Mouse (Mus musculus): ENCODE measurements around the gene Hist1h2ad.
"Not testable (repeated sequence)": the region's sequence is repeated elsewhere in the genome, so short reads cannot be mapped to it uniquely, and the experiment has no call there.

Hist1h2ad gene

DNA sequence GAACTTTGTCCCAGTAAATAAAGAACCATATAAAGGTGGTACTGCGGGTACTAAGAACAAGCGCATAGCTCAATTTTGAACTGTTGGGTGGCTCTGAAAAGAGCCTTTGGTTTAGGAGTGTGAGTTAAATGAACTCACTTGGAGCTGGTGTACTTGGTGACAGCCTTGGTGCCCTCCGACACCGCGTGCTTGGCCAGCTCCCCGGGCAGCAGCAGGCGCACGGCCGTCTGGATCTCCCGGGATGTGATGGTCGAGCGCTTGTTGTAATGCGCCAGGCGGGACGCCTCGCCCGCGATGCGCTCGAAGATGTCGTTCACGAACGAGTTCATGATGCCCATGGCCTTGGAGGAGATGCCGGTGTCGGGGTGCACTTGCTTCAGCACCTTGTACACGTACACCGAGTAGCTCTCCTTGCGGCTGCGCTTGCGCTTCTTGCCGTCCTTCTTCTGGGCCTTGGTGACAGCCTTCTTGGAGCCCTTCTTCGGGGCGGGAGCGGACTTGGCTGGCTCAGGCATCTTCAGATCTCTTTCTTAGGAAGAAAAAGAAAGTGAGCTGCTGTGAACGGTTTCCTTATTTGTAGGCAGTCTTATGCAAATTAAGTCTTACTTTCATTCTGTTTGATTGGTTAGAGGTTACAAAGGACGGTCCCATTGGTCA lies 11.4 kb downstream of the Hist1h2ad start:
- peak; percentile 79 for DNase-seq (ENCODE audit: low spot score)

DNA sequence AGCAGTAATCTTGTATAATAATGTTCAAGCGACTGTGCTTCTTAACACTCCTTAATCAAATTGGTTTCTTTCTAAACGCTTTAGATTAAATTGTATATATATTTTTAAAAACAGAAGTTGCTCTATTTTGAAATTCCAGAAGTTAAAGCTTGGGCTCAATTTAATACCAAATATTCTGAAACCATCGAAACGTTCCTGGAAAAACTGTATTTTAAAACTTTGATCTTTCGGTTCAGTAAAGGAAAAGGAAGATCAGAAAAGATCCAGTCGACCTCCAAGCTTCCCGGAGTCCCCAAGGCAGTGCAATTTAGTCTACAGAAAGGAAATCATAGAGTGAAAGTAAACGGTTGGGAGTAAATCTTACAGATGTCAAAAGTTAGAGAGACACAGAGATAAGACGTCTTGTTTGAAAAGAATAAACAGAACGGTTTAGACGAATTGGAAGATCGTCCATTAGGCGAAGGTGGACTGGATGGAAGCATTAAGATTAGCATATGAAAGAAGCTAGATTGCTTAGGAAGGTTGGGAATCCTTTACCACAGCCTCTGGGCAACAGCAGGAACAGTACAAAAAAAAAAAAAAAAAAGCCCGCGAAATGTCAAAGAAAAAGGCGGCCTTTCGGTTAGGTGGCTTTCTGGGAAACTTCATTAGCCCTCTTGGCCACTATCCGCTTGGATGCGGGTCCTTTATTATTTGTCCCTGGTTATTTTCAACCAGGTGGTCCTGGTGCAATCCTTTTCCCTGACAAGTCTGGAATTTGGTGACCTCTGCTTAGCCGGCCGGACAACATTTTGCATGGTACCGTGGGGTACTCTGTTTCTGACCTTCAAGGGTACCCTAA lies 12.1 kb downstream of the Hist1h2ad start:
- DNase-seq (ENCODE audit: low spot score) = no peak

GRCm38 (mm10) chr13:23586940-23587225 lies 12.7 kb downstream of the Hist1h2ad start:
- DNase-seq (ENCODE audit: low spot score) = no peak

GRCm38 (mm10) chr13:23591206-23591605 lies 17.0 kb downstream of the Hist1h2ad start:
- no peak for DNase-seq (ENCODE audit: low spot score)

DNA sequence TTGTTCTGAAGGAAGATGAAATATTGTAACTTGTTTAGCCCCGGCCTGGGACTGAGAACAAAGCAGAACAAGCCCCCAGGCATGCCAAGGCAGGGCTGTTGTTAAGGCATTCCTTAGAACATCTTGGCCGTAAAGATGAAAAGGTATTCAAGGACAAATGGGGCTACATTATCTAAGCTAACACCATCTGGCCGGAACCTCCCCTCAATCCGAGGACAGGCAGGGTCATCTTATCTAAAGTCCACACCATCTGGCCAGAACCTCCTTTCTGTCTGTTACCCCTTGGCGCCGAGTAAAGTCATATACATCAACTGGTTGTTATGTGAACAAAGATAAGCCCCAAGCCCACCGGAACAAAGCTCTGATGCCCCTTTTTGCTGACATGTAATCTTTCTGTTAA lies 17.7 kb downstream of the Hist1h2ad start:
- DNase-seq (ENCODE audit: low spot score) = not testable (repeated sequence)

DNA sequence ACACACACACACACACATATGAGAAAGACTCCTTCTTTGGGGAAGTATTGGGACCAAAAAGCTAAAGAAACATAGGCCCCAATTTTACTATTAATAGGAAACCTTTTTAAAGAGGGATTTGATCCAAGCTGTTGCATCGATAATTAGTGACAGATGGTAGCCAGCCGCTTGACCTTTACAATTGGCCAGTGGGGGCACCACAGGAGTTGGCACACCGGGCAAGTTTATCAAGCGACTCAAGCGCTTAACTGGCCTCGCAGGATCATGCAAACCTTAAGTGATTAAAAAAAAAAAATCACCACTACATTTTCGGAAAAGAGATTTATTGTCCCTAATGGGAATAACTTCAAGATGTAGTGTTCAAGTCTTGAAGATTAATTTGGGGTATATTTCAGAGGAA lies 18.4 kb downstream of the Hist1h2ad start:
- DNase-seq (ENCODE audit: low spot score) = no peak

DNA sequence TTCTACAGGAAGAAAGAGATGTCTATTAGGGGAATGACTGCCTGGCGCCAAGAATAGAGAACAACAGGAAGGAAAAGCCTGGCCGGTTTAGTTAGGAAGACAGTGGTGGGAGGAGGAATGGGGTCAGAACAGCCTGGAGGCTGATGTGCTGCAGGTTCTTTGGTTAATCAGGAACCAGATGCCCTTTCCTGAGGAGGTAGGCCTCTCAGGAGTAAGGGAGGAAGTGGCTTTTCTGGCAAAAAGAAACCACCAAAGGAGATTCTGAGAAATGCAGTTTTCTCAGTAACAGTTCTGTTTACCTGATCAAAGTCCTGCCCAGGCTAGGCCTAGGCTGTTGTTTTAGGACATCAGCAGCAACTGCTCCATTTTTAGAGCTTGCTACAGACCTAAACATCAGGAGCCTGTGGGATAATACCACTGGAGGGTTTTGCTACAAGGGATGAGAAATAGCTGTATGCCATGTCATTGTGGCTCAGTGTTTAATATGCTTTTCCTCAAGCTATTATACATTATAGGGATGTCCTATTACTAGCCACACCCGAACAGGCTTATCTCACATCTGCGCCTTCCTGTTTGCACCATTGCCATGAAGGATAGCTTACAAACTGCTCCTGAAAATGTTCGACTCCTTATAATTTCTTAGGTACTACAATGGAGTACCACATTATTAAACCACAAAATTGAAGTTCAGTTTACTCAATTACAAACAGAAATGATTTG lies 19.0 kb downstream of the Hist1h2ad start:
- DNase-seq (ENCODE audit: low spot score) = no peak

- no peak for DNase-seq (ENCODE audit: low spot score)
Observed at GRCm38 (mm10) chr13:23595185-23595584, 21.0 kb downstream of the Hist1h2ad start.

GRCm38 (mm10) chr13:23595622-23596372 lies 21.6 kb downstream of the Hist1h2ad start:
- DNase-seq (ENCODE audit: low spot score) = no peak

DNA sequence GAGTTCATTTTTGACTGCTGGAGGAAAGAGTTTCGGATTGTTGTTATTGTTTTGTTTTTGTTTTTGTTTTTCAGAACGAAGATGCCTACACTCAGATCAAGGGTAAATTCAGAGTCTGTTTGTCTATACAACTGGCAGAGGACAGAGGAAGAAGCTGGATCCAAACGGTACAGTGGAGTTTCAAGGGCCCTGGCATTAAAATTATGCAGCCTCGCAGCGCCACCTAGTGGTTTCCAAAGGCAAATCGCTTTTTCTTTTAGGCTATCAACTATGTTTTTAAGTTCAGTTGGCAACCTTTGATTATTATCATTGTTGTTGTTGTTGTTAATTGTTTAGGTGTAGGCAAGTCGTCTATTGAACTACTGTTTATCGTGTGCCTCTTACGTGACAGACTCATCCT lies 23.8 kb downstream of the Hist1h2ad start:
- DNase-seq (ENCODE audit: low spot score) = peak; percentile 53

DNA sequence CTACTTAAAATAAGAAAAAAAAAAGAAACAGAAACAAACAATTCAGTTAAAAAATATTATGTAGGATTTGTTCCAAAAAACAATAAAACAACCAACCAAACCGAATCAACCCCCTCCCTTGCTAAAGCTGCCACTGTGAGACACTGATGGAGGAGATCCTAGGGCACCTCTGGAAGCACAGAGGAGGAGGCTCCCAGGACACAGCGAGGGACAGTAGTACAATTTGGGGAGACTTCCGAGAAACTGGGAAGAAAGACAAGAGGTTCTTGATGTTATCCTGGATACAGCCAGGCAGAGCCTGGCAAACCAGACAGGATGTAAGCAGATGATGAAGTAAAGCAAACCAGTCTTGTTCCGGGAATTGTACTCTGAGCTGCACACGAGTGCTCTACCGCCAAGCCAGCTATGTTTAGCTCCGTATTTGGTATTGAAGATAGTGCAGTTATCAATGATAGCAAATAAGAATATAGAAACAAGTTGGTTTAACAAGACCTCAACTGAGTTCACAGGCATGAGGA lies 29.1 kb downstream of the Hist1h2ad start:
- no peak for DNase-seq (ENCODE audit: low spot score)

- no peak for DNase-seq (ENCODE audit: low spot score)
Observed at GRCm38 (mm10) chr13:23604452-23604851, 30.3 kb downstream of the Hist1h2ad start.

DNA sequence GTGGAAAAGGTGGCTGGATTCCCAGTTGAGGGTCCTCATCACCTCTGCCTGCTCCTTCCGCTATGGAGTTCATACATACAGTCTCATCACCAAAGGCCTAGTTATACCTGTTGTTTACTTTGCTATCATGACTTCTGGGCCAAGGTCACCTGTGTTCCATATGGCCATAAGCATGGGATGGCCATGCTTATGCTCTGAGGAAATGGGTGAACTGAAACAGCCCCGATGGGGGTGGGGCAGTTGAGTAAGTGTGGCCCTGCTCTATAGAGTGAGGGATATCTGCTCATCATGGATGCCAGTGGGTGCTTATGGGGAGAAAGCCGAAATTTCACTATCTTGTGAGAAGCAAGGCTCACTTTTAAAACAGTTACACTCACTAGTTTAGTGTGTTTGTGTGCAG lies 30.9 kb downstream of the Hist1h2ad start:
- DNase-seq (ENCODE audit: low spot score) = no peak

- no peak for DNase-seq (ENCODE audit: low spot score)
Observed at GRCm38 (mm10) chr13:23609209-23609608, 35.0 kb downstream of the Hist1h2ad start.

GRCm38 (mm10) chr13:23609844-23610243 lies 35.7 kb downstream of the Hist1h2ad start:
- DNase-seq (ENCODE audit: low spot score) = no peak

GRCm38 (mm10) chr13:23610393-23610792 lies 36.2 kb downstream of the Hist1h2ad start:
- no peak for DNase-seq (ENCODE audit: low spot score)

DNA sequence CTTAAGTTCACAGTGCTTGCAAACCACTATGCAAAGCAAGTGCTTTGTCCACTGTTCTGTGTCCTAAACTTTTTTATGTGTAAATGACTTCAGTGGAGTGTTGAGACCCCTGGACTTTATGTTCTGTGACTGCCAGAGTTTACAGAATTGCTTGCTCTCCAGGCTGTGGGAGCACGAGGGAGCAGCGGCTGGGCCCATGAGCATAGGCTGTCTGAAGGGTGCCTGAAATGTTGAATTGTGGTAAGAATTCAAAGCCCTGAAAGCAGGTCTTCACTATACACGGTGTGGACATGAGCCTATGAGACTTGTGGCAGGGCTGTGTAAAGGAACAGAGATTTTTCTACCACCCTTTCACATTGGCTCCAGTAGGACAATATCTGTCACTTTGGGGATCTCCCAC lies 37.5 kb downstream of the Hist1h2ad start:
- DNase-seq (ENCODE audit: low spot score) = no peak

DNA sequence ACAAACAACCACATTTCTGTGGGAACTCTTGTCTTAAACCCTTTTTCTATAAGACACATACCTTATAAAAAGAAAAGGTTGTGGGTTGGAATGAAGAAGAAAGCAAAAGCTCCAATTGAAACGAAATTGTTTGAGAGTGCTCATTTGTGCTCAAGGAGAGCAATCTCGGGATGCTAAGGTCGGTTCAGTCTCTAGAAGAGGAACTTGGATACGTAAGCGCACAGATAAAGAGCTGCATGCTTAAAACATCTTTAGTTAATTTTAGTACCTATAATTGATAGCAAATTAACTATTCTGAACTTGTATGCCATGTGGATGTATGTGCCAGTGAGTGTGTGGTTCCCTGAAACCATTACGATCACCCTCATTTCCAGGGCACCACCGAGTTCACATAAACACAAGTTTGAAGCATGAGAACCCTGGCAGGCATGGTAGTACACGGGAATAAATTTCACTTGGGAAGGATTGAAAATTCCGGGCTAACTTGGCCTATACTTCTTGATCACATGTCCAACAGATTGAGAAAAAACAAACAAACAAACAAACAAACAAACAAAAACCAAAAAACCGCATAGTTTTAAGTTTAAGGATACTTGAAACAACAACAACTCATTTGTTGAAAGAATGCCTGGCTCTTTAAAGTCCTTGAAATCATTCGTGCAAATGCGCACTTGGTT lies 46.0 kb downstream of the Hist1h2ad start:
- DNase-seq (ENCODE audit: low spot score) = no peak

- peak; percentile 47 for DNase-seq (ENCODE audit: low spot score)
Observed at GRCm38 (mm10) chr13:23620733-23621531, 46.8 kb downstream of the Hist1h2ad start, which contains the start of gene Hist1h2be. TSS of gene Hist1h2be (minus strand) at chr13:23621124.

DNA sequence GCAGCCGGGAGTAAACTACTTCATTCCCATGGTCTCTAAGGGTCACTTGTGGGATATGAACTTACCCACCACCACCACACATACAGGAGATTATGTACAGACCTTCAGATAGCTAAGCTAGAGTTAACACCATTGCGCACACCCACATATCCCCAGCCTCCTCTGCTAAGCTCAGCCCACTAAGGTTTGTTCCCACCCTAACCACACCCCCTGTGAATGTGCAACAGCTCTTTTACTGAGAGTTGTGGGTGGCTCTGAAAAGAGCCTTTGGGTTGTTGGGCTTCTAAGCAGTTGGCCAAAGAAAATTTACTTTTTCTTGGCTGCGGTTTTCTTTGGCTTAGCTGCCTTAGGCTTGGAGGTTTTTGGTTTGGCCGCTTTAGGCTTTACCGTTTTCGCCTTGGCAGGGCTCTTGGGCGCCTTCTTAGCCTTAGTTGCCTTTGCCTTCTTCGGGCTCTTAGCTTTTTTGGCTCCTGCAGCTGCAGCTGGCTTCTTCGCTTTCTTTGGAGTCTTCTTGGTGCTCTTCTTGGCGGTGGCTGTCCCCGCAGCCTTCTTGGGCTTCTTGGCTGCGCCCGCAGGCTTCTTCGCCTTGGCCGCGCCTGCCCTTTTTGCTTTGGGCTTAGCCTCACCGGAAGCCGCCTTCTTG lies 47.5 kb downstream of the Hist1h2ad start:
- DNase-seq (ENCODE audit: low spot score) = peak; percentile 78
